Mouse (Mus musculus) liver, embryonic 14.5 days (tissue): ENCODE measurements around the gene Rbfox1.

Experiments
- CTCF ChIP-seq: IDR thresholded peaks from 2 replicates; pipeline ENCODE4 v1.5.1; 2016; ENCODE audit warnings: antibody characterized with exemption, low read depth, control low read depth
- EP300 ChIP-seq: IDR thresholded peaks from 2 replicates; pipeline ENCODE4 v1.6.1; 2016; ENCODE audit warnings: antibody characterized with exemption, low read depth

- TF ChIP-seq CTCF (no peak), EP300 (no peak)
Observed at GRCm38 (mm10) chr16:7052408-7052807, 1167.3 kb downstream of the Rbfox1 start.
